Mouse (Mus musculus) cerebellum, adult 2 months (tissue): ENCODE data around the gene Diexf.

Source experiments
- CTCF ChIP-seq: fragments of 200-500 bp; IDR thresholded peaks from 2 replicates; pipeline ENCODE4 v1.5.1; 2011; ENCODE audit warnings: low read depth, mild to moderate bottlenecking, control low read depth, low read length, moderate library complexity, borderline replicate concordance; ENCODE audit not compliant: insufficient read depth
- POLR2A ChIP-seq: fragments of 200-500 bp; IDR thresholded peaks from 2 replicates; pipeline ENCODE4 v1.6.1; 2011; ENCODE audit warnings: low read length, control low read depth, borderline replicate concordance; ENCODE audit not compliant: insufficient read depth

GRCm38 (mm10) chr1:193167746-193168145 is 37.7 kb upstream of the Diexf start, which contains the start of gene A130010J15Rik:
- TF ChIP-seq CTCF (no peak), POLR2A (no peak)
